Mouse (Mus musculus) heart, adult 18-20 months (tissue): ENCODE results near the gene Mllt11. TPM values are rescaled to one million over a fixed set of nuclear protein-coding genes. Genes with fewer than 3 reads are reported as not detected.
"Not testable (repeated sequence)": the region's sequence is repeated elsewhere in the genome, so short reads cannot be mapped to it uniquely, and the experiment has no call there.

ENCODE experiments used
- DNase-seq, 2 experiments: peaks; one replicate each; pipeline ENCODE4 v3.0.0; 2021 to 2022; ENCODE audit warnings: mixed read lengths in 1 of 2
- total RNA-seq, 2 experiments: library from RNA; stranded (reverse); gene quantifications; 2 replicates each; pipeline ENCODE4 v1.2.3; 2021

The Mllt11 gene
- total RNA-seq, 2 experiments from 2014 or later = 6.8 to 8.6 TPM

DNA sequence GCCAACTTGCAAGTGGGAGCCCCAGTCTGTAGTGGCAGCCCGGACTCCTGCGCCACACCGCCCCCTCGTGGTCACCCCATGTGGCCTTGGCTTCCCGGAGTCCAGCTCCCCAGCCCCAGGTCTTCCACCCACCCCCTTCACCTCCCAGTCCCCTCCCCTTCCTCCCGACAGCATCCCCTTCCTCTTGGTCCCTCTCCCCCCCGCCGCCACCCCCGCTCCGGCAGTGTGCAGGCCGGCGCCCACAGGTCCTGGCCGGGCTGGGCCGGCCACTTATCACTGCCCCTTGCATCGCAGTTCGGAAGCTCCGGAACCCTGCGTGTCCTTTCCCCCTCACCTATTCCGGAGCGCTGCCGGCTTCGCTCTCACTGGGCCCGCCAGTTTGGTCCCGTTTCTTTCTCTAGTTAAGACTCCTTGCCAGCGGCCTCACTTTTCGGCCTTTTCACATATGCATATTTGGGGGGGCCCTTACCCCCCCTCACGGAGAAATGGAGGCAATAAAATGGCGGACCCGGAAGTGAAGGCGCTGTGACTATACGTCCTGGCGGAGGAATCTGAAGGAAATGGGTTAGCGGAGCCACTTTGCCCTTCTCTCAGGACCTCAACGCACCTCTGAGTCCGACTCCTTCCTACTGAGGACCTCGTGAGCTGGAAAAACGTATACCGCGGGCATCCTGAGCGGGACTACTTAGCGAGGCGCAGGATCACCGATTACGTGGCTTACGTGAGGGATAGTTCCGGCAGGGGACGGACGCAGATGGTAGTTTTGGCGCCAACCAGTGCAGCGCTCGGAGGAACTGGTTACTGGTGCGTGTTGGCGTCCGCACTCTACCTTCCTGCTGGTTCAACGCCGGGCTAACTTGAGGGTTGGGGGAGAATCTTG lies 14.5 kb downstream of the Mllt11 start, which contains the start of gene Gabpb2:
Gene Gabpb2, minus strand, starts transcription at position 662 of the 880 bp plus-strand sequence.
- peak; percentile 96 to 98 for DNase-seq

DNA sequence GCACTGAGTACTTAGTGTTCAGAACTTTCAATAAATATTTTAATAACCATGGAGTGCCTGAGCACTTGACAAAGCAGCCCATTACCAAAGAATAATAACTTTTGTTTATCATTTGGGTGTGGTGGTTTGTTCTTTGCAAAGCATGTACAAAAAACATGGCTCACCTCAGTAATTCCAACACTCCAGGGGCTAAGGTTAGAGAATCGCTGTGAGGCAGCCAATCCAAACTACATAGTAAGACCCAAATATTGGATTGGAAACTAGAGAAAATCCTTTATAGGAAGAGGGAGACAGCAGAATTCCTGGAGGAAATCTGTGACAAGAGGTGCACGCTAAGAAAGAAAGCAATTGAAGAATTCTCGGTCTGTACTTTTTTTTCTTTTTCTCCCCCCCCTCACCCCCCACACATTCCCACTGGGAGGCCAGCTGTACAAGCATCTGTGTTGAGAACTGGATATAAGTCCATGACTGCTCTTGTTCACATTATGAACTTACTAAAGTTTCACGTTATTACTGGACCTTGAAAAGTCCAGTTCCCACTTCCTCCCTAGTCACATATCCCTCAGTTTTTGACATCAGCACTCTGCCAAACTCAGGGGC lies 15.2 kb downstream of the Mllt11 start:
- no peak for DNase-seq

DNA sequence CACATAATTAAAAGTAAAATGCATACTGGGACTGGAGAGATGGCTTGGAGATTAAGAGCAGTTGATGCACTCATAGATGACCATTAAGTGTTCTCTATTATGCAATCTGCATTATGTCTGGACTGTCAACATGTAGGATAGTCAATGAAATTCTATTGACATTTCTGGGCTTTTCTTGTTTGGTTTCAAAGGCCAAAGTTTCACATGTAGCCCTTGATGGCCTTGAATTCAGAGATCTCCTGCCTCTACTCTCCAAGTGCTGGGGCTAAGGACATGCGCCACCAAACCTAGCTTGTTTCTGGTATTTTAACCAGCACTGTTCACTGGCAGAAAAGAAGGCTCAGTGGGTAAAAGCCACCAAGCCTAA lies 18.4 kb downstream of the Mllt11 start:
- no peak for DNase-seq

DNA sequence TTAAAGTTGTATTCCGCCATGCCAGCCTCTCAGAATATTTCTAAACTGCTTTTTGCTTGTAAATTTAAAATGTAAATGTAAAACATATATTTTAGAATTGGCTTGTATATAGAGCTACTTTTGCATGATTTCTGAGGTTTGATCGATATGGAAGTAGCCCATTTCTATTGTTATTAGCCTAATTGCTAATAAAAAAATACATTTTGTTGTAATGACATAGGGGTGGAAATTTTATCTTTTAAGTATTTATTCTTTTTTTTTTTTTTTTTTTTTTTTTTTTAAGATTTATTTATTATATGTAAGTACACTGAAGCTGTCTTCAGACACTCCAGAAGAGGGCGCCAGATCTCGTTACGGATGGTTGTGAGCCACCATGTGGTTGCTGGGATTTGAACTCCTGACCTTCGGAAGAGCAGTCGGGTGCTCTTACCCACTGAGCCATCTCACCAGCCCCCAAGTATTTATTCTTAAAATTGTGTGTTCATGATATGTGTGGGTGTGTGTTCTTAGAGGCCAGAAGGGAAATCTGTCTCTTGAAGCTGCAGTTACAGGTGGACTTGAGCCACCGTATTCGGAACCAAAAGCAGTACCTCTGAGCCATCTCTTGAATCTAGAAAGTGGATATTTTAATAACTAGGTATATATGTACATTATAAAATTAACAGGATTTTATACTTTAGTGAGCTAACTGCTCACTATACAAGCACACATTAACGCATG lies 18.9 kb downstream of the Mllt11 start:
- not testable (repeated sequence) for DNase-seq

DNA sequence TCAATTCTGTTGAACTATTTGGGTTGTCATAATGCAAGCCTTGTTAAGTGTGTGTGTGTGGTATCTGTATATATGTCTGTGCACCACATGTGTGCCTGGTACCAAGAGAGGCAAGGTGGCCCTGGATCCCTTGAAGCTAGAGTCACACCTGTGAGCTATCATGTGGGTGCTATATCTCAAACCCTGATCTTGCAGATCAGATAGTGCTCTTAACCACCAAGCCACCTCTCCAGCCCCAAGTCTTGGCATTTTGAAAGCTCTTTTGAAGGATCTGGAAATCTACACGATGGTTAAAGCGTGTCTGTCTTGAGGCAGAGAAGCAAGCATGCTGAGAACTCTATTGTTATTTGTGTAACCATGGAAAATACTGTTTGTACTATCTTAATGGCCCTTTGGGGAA lies 21.4 kb downstream of the Mllt11 start:
- DNase-seq = no peak

DNA sequence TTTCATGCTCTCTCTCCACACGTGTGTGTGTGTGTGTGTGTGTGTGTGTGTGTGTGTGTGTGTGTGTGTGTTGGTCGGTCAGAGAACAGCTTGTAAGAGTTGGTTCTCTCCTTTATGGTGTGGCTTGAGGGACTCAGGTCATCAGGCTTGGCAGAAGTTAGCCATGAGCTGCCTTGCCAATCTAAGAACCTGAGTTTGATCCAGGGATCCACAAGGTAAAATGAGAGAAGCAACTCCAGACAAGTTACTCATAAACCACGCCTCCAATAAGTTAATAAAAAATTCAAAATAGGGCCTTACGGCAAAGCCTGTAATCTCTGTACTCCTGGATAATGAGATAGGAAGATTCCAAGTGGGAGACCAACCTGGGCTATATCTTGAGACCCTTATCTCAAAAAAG lies 23.7 kb downstream of the Mllt11 start:
- no peak for DNase-seq

DNA sequence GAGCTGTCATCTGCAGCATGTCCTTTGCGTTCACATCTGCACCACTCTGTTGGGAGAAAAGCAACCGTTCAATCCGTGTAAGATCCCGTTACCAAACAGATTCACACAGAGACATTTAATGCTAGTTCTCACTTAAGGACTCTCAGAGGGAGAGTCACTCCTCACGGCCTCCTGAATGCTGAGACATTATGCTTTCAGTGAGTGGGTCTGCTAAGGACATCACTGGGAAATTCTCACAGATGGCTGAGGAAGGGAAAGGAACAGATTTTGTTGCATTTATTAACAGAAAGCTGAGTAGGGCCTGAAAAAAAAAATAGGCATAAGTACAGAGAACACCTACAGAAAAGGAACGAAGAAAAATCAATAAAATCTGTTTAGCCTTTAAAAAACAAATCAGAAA lies 28.1 kb downstream of the Mllt11 start:
- DNase-seq = no peak

DNA sequence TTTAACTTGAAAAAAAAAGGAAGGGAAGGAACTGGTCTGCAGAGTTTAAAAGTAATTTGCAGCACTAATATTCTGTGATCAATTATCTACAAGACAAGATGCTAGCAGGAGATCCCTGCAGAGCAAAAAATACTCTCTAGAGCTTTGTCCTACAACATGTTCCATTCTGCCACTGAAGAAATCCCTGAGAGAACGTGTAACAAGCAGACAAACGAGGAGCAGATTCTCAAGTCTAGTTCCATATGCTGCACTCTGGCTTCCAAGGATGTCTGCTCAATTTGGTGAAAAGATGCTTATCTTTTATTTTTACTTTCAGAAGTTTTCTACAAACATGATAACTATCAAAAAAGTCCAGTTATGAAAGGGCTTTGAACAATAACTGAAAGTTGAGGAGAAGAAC lies 31.4 kb downstream of the Mllt11 start:
- no peak for DNase-seq

DNA sequence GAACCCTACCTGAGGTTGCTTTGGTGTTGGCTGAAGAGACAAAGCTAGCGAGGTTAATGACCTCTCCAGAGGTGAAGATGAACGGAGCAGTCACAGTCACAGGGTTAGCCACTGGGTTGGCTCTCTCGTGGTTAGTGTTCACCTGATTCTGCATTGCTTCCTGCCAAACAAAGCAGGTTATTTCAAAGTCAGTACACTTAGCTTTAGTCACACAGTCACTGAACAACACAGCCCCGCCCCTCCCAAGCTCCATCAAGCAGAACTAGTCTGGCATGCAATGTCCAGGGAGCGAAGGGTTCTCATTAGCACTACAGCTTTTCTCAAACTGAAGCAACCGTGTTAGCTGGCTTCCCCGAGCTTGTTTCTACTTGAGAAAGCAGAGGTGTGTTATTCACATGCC lies 31.8 kb downstream of the Mllt11 start:
- peak; percentile 19 to 29 for DNase-seq

DNA sequence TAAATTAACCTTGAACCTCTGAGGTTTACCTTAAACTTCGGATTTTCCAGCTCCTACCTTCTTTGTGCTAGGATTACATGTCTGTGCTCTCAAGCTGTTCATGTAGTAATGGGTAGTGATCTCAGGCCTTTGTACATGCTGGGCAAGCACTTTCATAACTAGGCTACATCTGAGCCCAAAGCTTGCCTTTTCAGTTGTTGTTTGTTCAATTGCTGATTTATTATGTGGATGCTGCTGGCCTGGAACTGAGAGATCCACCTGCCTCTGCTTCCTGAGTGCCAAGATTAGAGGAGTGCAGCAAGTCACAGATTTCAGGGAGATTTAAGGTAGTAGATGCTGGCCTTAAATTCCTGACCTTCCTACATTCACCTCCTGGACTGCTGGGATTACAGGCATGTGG lies 32.9 kb downstream of the Mllt11 start:
- DNase-seq = no peak

DNA sequence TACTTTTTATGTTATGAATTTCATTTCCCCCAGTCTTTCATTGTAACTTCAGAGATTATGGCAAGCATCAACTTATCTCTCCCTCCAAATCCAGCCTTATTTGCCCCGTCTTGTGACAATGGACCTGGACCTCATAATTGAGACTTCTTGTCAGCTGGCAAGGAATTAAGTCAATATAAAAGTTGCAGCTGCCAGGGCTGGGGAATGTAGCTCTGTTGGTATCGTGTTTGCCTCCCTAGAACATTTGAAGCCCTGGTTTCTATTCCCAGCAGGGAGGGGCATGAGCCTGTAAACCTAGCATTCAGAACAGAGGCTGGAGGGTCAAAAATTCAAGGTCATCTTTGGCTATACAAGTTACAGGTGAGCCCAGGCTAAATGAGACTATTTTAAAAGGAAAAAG lies 36.2 kb downstream of the Mllt11 start:
- no peak for DNase-seq

DNA sequence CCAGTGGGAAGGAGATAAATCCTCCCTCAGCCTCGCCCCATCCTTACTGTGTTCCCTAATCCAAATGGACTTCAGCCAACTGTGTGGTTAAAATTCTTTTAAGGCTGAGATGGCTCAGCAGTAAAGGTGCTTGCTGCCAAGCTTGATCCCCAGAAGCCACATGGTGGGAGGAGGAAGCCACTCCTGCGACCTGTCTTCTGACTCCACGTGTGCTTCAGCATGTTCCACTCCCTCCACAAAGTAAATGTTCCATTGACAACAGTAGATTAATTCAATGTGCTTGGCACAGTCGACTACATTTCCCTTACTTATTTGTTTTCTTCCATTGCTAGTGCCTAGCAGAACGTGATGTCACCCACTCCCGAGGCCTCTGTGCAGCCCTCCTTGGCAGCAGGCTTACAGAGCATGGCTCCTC lies 37.2 kb downstream of the Mllt11 start:
- DNase-seq = no peak

DNA sequence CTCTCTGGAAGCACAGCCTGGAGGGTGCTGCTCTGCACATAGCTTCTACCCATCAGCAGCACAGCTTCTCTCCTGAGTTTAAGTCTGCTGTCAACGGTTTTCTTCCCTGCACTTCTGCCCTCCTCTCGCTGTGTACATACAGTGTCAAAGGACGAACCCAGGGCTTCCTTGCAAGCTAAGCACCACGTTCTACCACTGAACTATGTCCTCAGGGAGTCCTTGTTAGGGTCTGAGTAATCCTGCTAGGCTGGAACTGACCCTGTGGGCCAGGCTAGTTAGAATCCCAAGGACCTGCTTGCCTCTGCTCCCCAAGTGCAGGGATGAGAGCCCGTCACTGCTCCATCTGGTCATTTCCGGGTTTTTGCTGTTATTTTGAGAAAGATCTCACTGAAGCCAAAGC lies 45.1 kb downstream of the Mllt11 start:
- no peak for DNase-seq

DNA sequence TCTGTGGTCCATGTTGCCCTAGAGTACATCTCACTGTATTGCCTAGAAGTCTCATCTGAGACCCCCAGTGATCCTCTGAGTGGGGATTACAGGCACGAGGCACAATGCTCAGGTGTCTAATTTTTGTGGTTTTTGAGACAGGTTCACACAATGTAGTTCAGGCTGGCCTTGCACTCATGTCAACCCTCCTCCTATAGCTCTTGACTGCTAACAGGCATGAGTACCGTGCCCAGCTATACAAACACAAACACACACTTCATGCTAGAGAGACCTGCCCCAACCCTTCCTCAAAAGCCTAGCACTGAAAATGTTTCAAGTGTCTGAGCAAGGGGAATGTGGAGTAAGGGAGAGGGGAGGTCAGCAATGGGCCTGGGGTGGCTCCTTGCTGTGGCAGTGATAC lies 45.9 kb downstream of the Mllt11 start:
- no peak for DNase-seq

DNA sequence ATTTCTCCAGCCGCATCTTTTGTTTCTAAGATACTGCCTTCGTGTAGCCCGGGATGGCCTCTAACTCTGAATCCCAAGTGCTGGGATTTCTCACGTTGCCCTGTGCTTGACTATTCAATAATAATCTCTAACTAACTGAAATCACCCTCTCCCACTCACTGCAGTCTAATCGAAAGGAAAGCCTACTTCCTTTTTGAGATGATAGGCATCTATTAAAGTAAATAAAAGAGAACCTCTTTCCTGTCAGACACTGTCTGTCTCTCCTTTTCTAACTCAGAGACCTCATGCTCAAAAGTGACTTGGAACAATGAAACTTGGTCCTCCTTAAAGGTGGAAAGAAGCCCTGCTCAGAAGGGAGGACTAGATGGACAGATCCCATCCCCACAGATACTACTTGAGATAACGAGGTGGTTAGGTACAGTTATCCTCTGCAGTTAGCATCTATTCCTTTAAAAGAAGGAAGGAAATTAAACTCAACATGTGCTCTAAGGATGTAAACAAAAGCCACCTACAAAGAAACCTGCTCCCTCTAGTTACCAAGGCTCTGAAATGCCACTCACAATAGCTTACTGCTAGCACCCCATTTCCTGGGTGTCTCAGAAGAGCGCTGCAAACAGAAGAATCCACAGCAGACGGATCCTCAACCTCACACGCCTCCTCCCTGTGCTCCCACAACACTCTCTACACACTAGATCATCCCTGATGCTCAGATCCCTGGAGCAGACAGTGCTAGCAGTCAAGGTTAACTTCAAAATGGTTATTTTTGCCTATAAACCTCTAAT lies 47.0 kb downstream of the Mllt11 start:
- DNase-seq = no peak

DNA sequence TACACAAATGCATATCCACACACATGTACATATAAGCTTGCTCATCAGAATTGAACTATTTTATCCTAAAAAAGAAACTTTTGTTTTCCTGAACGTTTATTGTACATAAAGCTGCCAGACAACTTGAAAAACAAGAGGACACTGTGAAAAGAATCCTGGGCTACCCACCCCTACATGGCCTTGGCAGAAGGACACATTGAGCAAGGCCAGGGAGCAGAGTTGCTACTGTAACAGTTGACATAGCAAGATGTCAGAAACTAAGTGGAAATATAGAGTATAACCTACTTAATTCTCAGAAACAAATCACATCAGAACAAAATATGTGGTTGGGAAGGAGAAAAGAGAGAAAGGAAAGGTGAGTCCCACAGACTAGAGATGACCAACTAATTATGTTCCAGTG lies 50.1 kb downstream of the Mllt11 start:
- no peak for DNase-seq

DNA sequence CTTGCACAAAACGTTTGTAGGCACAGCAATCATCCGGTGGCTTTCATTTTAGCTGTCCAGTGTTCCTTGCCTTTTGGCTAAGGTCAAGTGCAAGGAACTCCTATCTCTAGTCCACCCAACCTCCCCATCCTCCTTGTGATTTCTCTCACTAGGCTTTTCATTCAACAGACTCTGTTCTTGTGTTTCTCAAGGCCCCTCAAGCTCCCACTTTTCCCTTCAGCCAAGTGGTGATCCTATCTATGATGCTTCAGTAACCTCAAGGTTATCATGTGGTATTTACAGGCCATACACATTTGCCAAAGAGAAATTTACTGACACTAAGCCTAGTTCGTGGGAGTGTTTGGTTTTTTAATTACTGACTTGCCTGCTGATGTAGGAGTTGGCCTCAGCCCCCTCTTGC lies 52.1 kb downstream of the Mllt11 start:
- DNase-seq = no peak

DNA sequence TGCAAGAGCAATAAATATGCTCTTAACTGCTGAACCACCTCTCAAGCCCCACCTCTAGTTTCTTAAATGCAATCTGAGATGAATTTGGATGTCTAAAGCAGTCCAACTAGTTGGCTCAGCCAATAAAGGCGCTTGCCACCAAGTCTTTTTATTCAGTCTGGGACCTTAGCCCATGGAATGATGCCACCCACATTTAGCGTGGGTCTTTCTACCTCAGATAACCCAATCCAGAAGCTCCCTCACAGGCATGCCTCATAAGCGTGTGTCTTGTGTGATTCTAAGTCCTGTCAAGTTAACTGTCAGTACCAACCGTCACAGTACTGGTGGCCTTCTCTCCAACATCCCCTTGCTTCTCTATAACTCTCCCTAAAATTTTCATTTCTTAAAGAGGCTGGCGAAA lies 53.0 kb downstream of the Mllt11 start:
- DNase-seq = no peak

DNA sequence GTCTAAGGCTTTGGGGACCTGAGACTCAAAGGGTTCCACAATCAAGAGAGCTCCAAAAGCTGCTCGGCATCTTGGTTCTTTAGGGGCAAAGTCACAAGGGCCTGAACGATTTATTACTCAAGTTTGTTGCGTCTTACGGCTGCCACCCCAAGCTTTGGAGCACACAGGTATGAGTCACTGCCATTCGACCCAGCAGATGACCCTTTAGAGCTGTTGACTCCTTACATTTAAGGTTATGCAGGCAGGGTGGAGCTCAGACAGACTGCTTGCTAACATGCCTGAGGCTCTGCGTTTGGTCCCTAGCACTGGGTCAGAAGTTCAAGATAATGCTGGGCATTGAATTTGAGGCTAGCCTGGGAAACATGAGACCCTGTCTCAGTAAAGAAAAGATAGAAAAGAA lies 54.4 kb downstream of the Mllt11 start:
- DNase-seq = no peak

DNA sequence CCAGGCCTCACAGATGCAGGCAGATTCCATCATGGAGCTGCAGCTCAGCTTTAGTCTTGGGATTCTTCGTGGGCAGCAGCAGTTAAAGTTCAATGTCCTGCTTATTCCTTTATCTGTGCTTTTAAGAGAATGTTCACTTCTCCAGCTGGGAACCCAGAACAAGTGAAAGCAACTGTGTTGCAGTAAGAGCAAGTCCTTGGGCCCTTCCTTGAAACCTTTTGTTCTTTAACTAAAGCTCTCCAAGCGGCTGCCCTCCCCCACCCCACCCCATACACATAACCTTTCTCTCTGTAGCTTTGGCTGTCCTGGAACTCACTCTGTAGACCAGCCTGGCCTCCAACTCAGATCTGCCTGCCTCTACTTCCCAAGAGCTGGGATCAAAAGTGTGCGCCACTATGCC lies 55.5 kb downstream of the Mllt11 start:
- DNase-seq = no peak

DNA sequence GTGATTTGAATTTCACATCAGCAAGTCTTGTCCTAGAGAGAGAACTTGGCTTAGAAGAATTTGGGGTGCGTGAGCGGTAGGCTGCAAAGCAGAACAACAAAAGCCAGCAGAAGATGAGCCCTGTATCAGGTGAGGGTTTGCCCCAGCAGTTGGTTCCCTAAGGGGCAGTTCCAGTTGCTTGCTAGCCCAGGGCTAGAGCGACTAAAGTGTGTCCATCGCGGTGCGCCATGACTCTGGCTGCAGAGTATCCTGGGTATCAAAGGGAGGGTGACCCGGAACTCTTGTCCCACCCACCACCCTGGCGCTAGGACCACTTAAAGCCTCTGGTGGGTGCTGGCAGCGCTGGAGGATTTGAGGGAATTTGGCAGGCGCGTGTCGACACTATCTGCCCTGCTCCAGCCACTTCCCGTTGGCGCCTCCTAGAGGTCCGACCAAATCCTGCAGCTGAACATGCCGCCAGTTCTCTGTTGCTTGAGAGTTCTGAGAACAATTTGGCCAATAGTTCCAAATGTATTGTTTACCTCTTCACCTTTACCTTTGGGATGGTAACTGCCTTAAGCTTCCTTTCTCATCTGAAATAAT lies 57.9 kb downstream of the Mllt11 start:
- DNase-seq = peak; percentile 87 to 95
